Mouse (Mus musculus) lung, adult 2 months (tissue): ENCODE data around the gene Hunk.

Experiments
- CTCF ChIP-seq: fragments of 200-500 bp; IDR thresholded peaks from 2 replicates; pipeline ENCODE4 v1.5.1; 2011; ENCODE audit warnings: mild to moderate bottlenecking, low read length, control low read depth; ENCODE audit not compliant: insufficient read depth
- POLR2A ChIP-seq: fragments of 200-500 bp; IDR thresholded peaks from 2 replicates; pipeline ENCODE4 v1.6.1; 2011; ENCODE audit warnings: low read depth, mild to moderate bottlenecking, control low read depth, low read length, borderline replicate concordance; ENCODE audit errors: extremely low read depth

DNA sequence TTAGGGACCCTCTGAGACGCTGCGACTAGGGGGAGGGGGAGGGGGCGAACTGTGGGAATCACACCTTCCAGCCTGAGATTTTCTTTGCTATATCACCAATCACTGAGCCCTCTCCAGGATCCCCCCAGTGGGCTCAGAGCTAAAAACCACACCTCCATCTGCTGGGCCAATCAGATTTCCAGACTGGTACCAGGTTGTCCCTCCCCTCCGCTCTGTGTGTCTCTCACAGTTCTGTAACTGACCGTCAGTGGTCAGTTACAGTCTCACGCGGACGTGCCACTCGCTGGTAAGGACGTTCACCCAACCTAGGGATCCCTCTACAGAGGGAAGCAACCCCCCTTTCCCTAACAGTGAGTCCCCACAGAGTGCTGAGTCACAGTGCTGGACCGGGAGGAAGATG, 111.1 kb downstream of the Hunk start:
- TF ChIP-seq POLR2A: no peak
- TF ChIP-seq CTCF: no peak
